ENCODE assay signal across 14 mouse cellular contexts in the genomic region with DNA sequence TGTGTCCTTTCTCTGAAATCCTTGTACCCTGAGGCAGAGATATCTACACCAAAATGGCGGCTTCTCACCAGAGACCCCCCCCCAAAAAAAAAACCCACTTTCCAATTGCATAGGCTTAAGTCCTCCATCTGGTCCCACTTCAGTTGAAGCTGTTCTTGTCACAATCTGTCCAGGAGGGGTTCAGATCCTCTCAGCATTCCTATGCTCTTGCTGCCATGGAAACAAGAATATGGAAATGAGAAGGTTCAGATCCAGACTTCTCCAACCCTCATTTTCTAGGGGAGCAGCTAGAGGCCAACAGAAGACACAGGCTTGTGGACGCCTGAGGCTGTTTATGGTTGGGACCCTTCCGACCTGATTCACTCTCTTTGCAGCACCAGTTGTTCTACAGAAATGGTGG.
"Had no signal": no experiment of that assay in that cellular context is flagged by ENCODE, and none has a peak within 500 bp of the region (broad histone marks: within the 10 kb centered on the region; RNA-seq: fewer than 3 reads in every experiment).

No protein-coding gene starts in this region.

- H3K4me2 ChIP-seq: limb, embryonic 13.5 days; neural tube, embryonic 15.5 days had no signal

- H3K36me3 ChIP-seq: limb, embryonic 13.5 days; midbrain, embryonic 10.5 days; neural tube, embryonic 15.5 days had no signal

- H3K4me3 ChIP-seq: limb, embryonic 13.5 days; midbrain, embryonic 10.5 days; myocyte; neural tube, embryonic 15.5 days had no signal

- H3K4me1 ChIP-seq: limb, embryonic 13.5 days; neural tube, embryonic 15.5 days had no signal

- H3K27me3 ChIP-seq: limb, embryonic 13.5 days; neural tube, embryonic 15.5 days had no signal

- H3K9ac ChIP-seq: limb, embryonic 13.5 days; liver, embryonic 14.5 days; neural tube, embryonic 15.5 days had no signal

- DNase-seq: kidney, adult 8-10 months; kidney, postnatal 25 days; left cerebral cortex, postnatal 4 days; lung, adult 18-20 months; lung, postnatal 36 days; right cerebral cortex, adult 18-20 months; right cerebral cortex, postnatal 4 days; spleen, adult 18-20 months; thymus, postnatal 36 days had no signal

- H3K27ac ChIP-seq: limb, embryonic 13.5 days; liver, embryonic 14.5 days; midbrain, embryonic 10.5 days; neural tube, embryonic 15.5 days had no signal
